Mouse (Mus musculus) megakaryocyte, embryonic 14.5 days (primary cell): ENCODE measurements at regions not wholly inside any gene's neighbourhood (a gene's known extent, or its start where the extent isn't known, plus 50 kb on each side); places are given as distances from the start of the nearest gene placed in this dataset.

Experiments
- H3K27me3 ChIP-seq: replicated peaks from 2 replicates; pipeline ENCODE3; 2012; ENCODE audit warnings: inconsistent platforms
- H3K36me3 ChIP-seq: replicated peaks from 2 replicates; pipeline ENCODE3; 2012; ENCODE audit warnings: low read length, inconsistent platforms, mixed read lengths
- H3K4me1 ChIP-seq: 2 replicates; pipeline ENCODE4 v1.6.1; 2012; ENCODE audit warnings: inconsistent platforms
- H3K4me3 ChIP-seq: replicated peaks from 2 replicates; pipeline ENCODE3; 2012; ENCODE audit warnings: moderate library complexity, mild to moderate bottlenecking, inconsistent platforms
- H3K9me3 ChIP-seq: 2 replicates; pipeline ENCODE4 v1.6.1; 2012; ENCODE audit warnings: inconsistent platforms
- FLI1 ChIP-seq: IDR thresholded peaks from 2 replicates; pipeline ENCODE4 v1.6.1; 2012; ENCODE audit warnings: low read length, inconsistent platforms, mixed read lengths
- GATA1 ChIP-seq: IDR thresholded peaks from 3 replicates; pipeline ENCODE4 v1.6.1; 2012; ENCODE audit warnings: mixed read lengths, low read length, inconsistent platforms, borderline replicate concordance

GRCm38 (mm10) chr13:82849037-82849436 lies 654.8 kb upstream of the Mef2c start:
- Histone ChIP-seq H3K4me3 (peak overlapping the region; percentile 26), H3K27me3 (no peaks in the 10 kb centered on the region), H3K4me1 (peaks cover 7% of the 10 kb centered on the region), H3K9me3 (no peaks in the 10 kb centered on the region), H3K36me3 (no peaks in the 10 kb centered on the region)
- TF ChIP-seq FLI1: no peak
- no peak for TF ChIP-seq GATA1

DNA sequence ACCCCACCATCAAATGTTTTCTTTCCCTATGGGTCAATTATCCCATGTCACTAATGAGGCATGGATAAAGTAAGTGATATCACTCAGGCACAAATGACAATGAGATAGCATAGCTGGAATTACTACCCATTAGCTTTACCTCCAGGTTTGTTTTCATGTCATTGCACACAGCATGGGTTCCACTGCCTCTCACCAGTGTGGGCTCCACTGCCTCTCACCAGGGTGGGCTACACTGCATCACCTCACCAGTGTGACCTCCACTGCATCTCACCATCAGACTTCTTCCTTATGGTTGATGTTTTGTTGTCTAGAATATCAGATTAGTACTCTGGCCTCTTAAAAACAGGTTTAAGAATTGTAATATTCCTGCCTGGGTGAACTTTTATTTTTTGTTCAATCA lies 634.0 kb upstream of the Mef2c start:
- H3K36me3 ChIP-seq: no peaks in the 10 kb centered on the region
- H3K27me3 ChIP-seq: no peaks in the 10 kb centered on the region
- no peak overlapping the region for H3K4me3 ChIP-seq
- no peak for TF ChIP-seq GATA1
- TF ChIP-seq FLI1: no peak
- H3K4me1 ChIP-seq: 0 out of 2 replicates have a peak, but pooled peaks cover 3% of the 10 kb centered on the region
- no peaks in the 10 kb centered on the region for H3K9me3 ChIP-seq

- H3K36me3 ChIP-seq: no peaks in the 10 kb centered on the region
- H3K27me3 ChIP-seq: no peaks in the 10 kb centered on the region
- no peak for TF ChIP-seq FLI1
- TF ChIP-seq GATA1: no peak
- H3K9me3 ChIP-seq: no peaks in the 10 kb centered on the region
- H3K4me1 ChIP-seq: 0 out of 2 replicates have a peak, but pooled peaks cover 3% of the 10 kb centered on the region
- H3K4me3 ChIP-seq: no peak overlapping the region
These were observed 629.7 kb upstream of the Mef2c start for GRCm38 (mm10) chr13:82874091-82874490.

DNA sequence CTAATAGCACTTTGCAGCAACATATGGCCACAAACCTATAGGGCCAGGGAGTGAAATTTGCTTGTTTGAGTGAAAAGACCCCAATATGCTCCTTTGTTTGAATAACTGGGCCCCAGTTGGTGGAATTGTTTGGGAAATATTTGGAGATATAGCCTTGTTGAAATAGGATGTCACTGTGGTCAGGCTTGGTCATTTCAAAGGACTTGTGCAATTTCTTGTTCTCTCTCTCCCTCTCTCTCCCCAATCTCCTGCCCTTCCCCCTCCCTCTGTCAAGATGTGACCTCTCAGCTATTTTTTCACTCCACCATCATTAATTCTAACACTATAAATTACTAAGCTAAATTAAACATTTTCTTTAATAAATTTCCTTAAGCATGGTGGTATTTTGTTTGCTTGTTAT lies 620.5 kb upstream of the Mef2c start:
- H3K4me1 ChIP-seq: no peaks in the 10 kb centered on the region; the same call in 1 of the 2 replicates
- no peaks in the 10 kb centered on the region for H3K27me3 ChIP-seq
- no peaks in the 10 kb centered on the region for H3K36me3 ChIP-seq
- TF ChIP-seq GATA1 (no peak), FLI1 (no peak)
- no peaks in the 10 kb centered on the region for H3K9me3 ChIP-seq
- H3K4me3 ChIP-seq: no peak overlapping the region

DNA sequence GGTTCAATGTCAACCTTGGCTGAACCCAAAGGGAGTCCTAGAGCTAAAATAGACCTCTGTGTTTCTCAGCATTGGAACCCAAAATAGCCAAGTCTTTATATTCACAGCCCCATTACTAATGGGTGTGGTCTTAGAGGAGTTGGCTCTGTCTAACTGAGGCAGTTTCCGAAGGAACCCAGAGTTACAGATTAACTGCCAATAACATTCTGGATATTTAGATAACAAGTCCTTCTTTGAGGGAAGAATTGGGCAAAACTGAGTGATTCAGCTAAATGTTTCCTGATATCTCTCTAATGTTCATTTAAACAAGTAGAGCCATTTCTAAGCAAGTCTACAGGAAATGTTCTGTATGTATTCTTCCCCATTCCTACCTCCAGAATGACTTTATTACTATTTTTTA lies 615.1 kb upstream of the Mef2c start:
- Histone ChIP-seq H3K27me3 (no peaks in the 10 kb centered on the region), H3K36me3 (no peaks in the 10 kb centered on the region), H3K4me3 (no peak overlapping the region), H3K4me1 (peaks cover 13% of the 10 kb centered on the region), H3K9me3 (no peaks in the 10 kb centered on the region)
- TF ChIP-seq GATA1: no peak
- no peak for TF ChIP-seq FLI1

DNA sequence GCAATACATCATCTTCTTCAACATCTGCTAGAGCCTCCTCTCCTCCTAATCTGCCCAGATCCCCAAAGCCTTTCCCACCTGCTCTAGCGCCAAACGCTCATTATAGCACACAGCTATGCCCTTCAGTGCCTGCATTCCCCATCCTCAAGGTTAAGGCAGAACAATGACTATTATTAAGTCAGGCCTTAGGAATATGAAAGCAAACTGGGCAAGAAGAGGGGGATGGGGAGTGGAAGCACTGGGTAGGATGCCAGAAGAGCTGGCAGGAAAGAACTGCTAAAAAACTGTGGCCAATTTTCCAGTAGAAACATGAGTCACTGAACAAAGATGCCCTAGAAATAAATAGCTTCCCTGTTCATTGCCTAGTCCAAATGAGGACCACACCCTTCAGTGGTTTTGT lies 611.1 kb upstream of the Mef2c start:
- H3K27me3 ChIP-seq: no peaks in the 10 kb centered on the region
- H3K4me1 ChIP-seq: peaks cover 15% of the 10 kb centered on the region
- H3K4me3 ChIP-seq: no peak overlapping the region
- no peaks in the 10 kb centered on the region for H3K9me3 ChIP-seq
- H3K36me3 ChIP-seq: no peaks in the 10 kb centered on the region
- TF ChIP-seq FLI1: no peak
- no peak for TF ChIP-seq GATA1

DNA sequence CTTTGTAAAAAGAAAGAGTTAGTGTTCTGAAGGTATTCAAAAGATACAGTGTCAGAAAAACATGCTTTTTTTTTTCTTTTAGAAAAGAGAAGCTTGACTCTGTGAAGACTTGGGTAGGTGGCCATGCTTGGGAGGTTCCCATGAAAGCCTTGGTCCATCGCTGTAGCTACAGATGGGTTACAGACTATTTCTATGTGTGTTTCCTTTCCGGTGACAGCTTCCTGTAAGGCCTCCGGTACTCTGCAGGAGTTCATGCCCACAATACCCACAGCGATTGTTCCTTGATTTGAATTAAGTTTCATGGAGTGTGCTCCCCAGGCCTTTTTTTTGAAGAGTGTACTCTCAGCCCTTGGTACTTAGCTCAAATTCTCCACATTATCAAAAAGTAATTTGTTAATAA lies 604.1 kb upstream of the Mef2c start:
- no peak for TF ChIP-seq GATA1
- TF ChIP-seq FLI1: no peak
- H3K4me1 ChIP-seq: peaks cover 3% of the 10 kb centered on the region; the same call in 1 of the 2 replicates

DNA sequence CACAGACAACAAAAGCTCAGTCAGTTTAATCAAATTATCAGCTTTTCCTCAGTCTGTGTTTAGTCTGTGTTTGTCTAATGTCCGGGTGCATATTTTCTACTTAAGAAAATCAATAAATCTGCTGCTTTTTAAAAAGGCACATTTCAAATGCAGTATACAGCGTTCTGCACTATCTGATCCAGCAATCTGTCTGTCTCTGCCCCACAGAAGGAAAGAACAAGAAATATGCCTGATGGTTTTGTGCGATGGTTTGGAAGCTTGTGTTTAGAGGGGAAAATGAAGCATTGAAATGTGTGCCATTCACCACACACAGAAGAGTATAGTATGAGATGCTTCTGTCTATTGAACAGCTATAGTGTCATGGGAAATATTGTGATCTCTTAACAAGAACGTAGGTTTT lies 601.7 kb upstream of the Mef2c start:
- no peaks in the 10 kb centered on the region for H3K36me3 ChIP-seq
- no peaks in the 10 kb centered on the region for H3K9me3 ChIP-seq
- no peaks in the 10 kb centered on the region for H3K27me3 ChIP-seq
- peaks cover 3% of the 10 kb centered on the region; the same call in 1 of the 2 replicates for H3K4me1 ChIP-seq
- TF ChIP-seq FLI1: no peak
- no peak for TF ChIP-seq GATA1
- H3K4me3 ChIP-seq: no peak overlapping the region

More for the DNA sequence above, 604.1 kb upstream of the Mef2c start:
- H3K9me3 ChIP-seq: no peaks in the 10 kb centered on the region
- H3K27me3 ChIP-seq: no peaks in the 10 kb centered on the region
- H3K4me3 ChIP-seq: peak overlapping the region; percentile 53
- no peaks in the 10 kb centered on the region for H3K36me3 ChIP-seq

DNA sequence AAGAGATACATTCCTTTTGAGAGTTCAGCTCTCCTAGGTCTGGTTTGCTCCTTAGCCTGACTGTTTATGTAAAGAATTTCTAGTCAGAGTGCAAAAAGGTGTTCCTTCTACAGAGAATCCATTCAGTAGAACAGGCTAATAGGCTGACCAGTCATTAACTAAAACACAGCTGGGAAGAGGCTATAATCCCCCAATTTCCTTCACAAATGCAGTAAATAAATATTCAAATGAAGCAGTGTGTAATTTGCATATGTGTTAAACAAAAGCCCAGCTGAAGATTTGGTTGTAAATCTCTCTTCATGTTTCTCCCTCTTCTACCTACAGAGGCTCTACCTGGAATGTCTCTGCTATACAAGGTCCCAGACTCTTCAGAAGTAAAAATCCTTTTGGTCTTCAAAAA lies 600.2 kb upstream of the Mef2c start:
- TF ChIP-seq FLI1 (no peak), GATA1 (no peak)
- no peak overlapping the region for H3K4me3 ChIP-seq
- no peaks in the 10 kb centered on the region for H3K27me3 ChIP-seq
- no peaks in the 10 kb centered on the region for H3K36me3 ChIP-seq
- peaks cover 3% of the 10 kb centered on the region; the same call in 1 of the 2 replicates for H3K4me1 ChIP-seq
- no peaks in the 10 kb centered on the region for H3K9me3 ChIP-seq

DNA sequence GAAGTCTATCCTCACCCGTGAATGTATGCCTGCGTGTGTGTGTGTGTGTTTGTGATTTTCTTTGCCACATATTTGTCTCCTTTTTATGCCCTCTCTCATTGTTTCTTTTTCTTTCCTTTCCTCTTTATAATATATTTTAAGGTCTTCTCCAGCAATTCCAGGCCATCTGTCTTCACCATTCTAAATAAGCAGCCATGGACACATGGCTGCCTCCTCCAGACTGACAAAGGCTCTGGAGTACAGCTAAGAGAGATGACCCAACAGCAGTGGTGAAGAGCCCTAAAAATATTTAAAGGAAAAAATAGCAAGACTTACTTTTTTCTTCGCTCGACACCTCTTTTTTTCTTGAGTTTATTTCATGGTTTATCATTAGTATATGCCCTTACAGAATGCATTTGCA lies 596.1 kb upstream of the Mef2c start:
- H3K4me3 ChIP-seq: no peak overlapping the region
- H3K4me1 ChIP-seq: no peaks in the 10 kb centered on the region; the same call in 1 of the 2 replicates
- TF ChIP-seq GATA1 (no peak), FLI1 (no peak)
- no peaks in the 10 kb centered on the region for H3K36me3 ChIP-seq
- no peaks in the 10 kb centered on the region for H3K9me3 ChIP-seq
- no peaks in the 10 kb centered on the region for H3K27me3 ChIP-seq

DNA sequence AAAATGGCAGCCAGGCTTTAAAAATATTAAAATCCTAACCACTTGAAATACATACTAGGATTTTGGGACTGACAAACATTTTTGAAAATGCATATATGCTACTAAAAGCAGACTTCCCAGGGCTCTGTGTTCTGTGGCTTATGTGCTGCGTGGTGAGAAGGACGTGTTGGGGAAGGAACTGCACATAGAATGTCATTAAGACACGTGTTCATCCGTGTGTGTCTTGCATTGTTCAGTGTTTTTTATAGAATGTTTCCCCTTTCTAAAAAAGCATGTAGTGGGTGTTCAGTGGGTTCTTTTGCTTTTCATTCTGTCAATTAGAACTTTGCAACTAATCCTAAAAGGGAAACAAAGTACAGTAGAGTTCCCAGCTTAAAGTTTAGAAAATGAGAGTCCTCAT lies 594.7 kb upstream of the Mef2c start:
- H3K36me3 ChIP-seq: no peaks in the 10 kb centered on the region
- H3K27me3 ChIP-seq: no peaks in the 10 kb centered on the region
- no peaks in the 10 kb centered on the region; the same call in 1 of the 2 replicates for H3K4me1 ChIP-seq
- H3K9me3 ChIP-seq: no peaks in the 10 kb centered on the region
- no peak for TF ChIP-seq GATA1
- TF ChIP-seq FLI1: no peak
- H3K4me3 ChIP-seq: no peak overlapping the region
